Mouse (Mus musculus) heart, postnatal 0 days (tissue): ENCODE data around the gene Alms1.

ENCODE experiments used
- CTCF ChIP-seq: IDR thresholded peaks from 2 replicates; pipeline ENCODE4 v1.5.1; 2016; ENCODE audit warnings: antibody characterized with exemption, control low read depth, low read depth
- EP300 ChIP-seq: IDR thresholded peaks from 2 replicates; pipeline ENCODE4 v1.6.1; 2016; ENCODE audit warnings: antibody characterized with exemption, low read depth

DNA sequence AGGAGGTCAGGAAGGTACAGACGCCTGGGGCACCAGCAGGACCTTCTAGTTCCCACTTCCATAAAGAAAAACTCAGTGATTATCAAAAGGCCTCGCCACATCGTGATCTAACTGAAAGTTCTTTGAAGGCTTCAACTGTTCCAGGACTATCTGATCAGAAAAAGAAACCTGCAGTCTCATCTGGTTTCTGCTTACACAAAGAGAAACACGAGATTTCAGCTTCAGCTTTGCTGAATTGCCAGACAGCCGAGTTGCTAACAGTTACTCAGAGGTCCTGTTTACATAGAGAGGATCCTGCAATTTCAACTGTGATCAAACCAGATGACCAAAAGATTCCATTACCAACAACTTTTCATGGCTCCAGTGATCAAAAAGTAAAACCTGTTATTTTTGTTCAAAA lies 34.3 kb downstream of the Alms1 start:
- TF ChIP-seq CTCF: no peak
- no peak for TF ChIP-seq EP300
